In genomic region chr11:94942282-94943023, GRCm38 (mm10) we compare ENCODE assay signal across 10 mouse cellular contexts. TPM values are rescaled to one million over a fixed set of nuclear protein-coding genes. Genes with fewer than 3 reads are reported as not detected.
A peak's percentile ranks its signal among the peaks of the same experiment; 100 is the strongest.
DNase-seq lines count a peak whose midpoint lies in the region; ATAC-seq and TF ChIP-seq lines count a peak whose summit lies in the region.
"Had no signal": no experiment of that assay in that cellular context is flagged by ENCODE, and none has a peak within 500 bp of the region (broad histone marks: within the 10 kb centered on the region; RNA-seq: fewer than 3 reads in every experiment).

No protein-coding gene starts in this region.

- TF ChIP-seq CTCF in lung, embryonic 14.5 days (IDR thresholded peaks at IDR 0.05; ENCODE audit: low read depth) = peak; percentile 62

- no peaks in the 10 kb centered on the region for H3K9me3 ChIP-seq in lung, embryonic 14.5 days (ENCODE audit: low read depth, low read length)

- H3K4me1 ChIP-seq in lung, embryonic 14.5 days (ENCODE audit: insufficient read depth) = no peaks in the 10 kb centered on the region; the same call in 1 of the 2 replicates

- H3K27me3 ChIP-seq in lung, embryonic 14.5 days (ENCODE audit: insufficient read depth, low read length) = no peaks in the 10 kb centered on the region; the same call in 1 of the 2 replicates

- H3K36me3 ChIP-seq in lung, embryonic 14.5 days (ENCODE audit: insufficient read depth) = peaks cover 97% of the 10 kb centered on the region

- ATAC-seq in hematopoietic stem cell, adult 5-6 weeks (replicated peaks in 1 of 2; ENCODE audit: insufficient read depth in 1 of 2, low FRiP score in 2 of 2, low TSS enrichment in 1 of 2, low read depth in 1 of 2, poor library complexity in 2 of 2, severe bottlenecking in 2 of 2) = 0 out of 4 replicates have a peak, but pooled peaks have one; percentile 24 to 25
- ATAC-seq in lung, embryonic 14.5 days (ENCODE audit: insufficient read depth) = 0 out of 2 replicates have a peak, but pooled peaks have one; percentile 16
- no peak for ATAC-seq in inflammation-experienced regulatory T-cells, adult 6 months

- peak overlapping the region; percentile 74 for H3K27ac ChIP-seq in lung, embryonic 14.5 days (ENCODE audit: low read depth)

- H3K9ac ChIP-seq in lung, embryonic 14.5 days = peak overlapping the region; percentile 24; the same call in 1 of the 2 replicates

- DNase-seq in layer of hippocampus, adult 11-12 months (ENCODE audit: low spot score) = peak; percentile 38
- DNase-seq in layer of hippocampus, adult 9-10 months (ENCODE audit: low spot score) = no peak
- peak; percentile 84 for DNase-seq in NIH3T3 (ENCODE audit: low read depth)
- peak; percentile 59 to 68 for DNase-seq in cerebellum, postnatal 10 days
- peak; percentile 70 for DNase-seq in lung, embryonic 14.5 days
- peak; percentile 67 for DNase-seq in thymus, postnatal 0 days (ENCODE audit: low spot score)

- 53% methylated on average over 13 of the region's 13 CpGs for WGBS in lung, embryonic 14.5 days

- H3K4me2 ChIP-seq in lung, embryonic 14.5 days = peak overlapping the region; percentile 27; the same call in 1 of the 2 replicates

- H3K4me3 ChIP-seq in lung, embryonic 14.5 days (ENCODE audit: low read depth, low read length) = no peak overlapping the region

RNA-seq across cellular contexts. Expression of gene Col1a1, which starts 6.4 kb away (rescaled TPM):
- not detected in 2 replicates for total RNA-seq in hematopoietic stem cell, adult 5-6 weeks (2017)
- polyA plus RNA-seq in lung, embryonic 14.5 days (2014; fragmentation: Nextera tagmentation; extraction: Ambion mirVana) = 1,035 and 1,062 TPM in 2 replicates
- polyA plus RNA-seq in thymus, postnatal 0 days (2015; fragmentation: Nextera tagmentation; extraction: Ambion mirVana) = 64.3 and 68.9 TPM in 2 replicates
- polyA plus RNA-seq in inflammation-experienced regulatory T-cells, adult 6 months (2017; shearing (Covaris generic)) = under 1 TPM; 0.13 to 0.62 (median 0.15) TPM
- total RNA-seq: neutrophil, adult 5-6 weeks had no signal

RNA-seq across cellular contexts. Expression of gene Hils1, which starts 24.9 kb away (rescaled TPM):
- total RNA-seq in hematopoietic stem cell, adult 5-6 weeks (2017) = not detected in 2 replicates
- not detected in 2 replicates for polyA plus RNA-seq in lung, embryonic 14.5 days (2014; fragmentation: Nextera tagmentation; extraction: Ambion mirVana)
- not detected in 2 replicates for polyA plus RNA-seq in thymus, postnatal 0 days (2015; fragmentation: Nextera tagmentation; extraction: Ambion mirVana)
- polyA plus RNA-seq in inflammation-experienced regulatory T-cells, adult 6 months (2017; shearing (Covaris generic)) = not detected
- total RNA-seq: heart, adult 18-20 months; neutrophil, adult 5-6 weeks had no signal

RNA-seq across cellular contexts. Expression of gene Sgca, which starts 33.7 kb away (rescaled TPM):
- not detected in 2 replicates for total RNA-seq in hematopoietic stem cell, adult 5-6 weeks (2017)
- polyA plus RNA-seq in lung, embryonic 14.5 days (2014; fragmentation: Nextera tagmentation; extraction: Ambion mirVana) = 0.35 TPM in 1 of 2 replicates, not detected in the other
- 0.22 and 0.30 TPM in 2 replicates for polyA plus RNA-seq in thymus, postnatal 0 days (2015; fragmentation: Nextera tagmentation; extraction: Ambion mirVana)
- not detected for polyA plus RNA-seq in inflammation-experienced regulatory T-cells, adult 6 months (2017; shearing (Covaris generic))
- total RNA-seq: neutrophil, adult 5-6 weeks had no signal

RNA-seq across cellular contexts. Expression of gene Ppp1r9b, which starts 48.4 kb away (rescaled TPM):
- 159 and 240 TPM in 2 replicates for total RNA-seq in hematopoietic stem cell, adult 5-6 weeks (2017)
- polyA plus RNA-seq in lung, embryonic 14.5 days (2014; fragmentation: Nextera tagmentation; extraction: Ambion mirVana) = 13.0 and 14.3 TPM in 2 replicates
- polyA plus RNA-seq in thymus, postnatal 0 days (2015; fragmentation: Nextera tagmentation; extraction: Ambion mirVana) = 21.5 and 27.9 TPM in 2 replicates
- polyA plus RNA-seq in inflammation-experienced regulatory T-cells, adult 6 months (2017; shearing (Covaris generic)) = 10 to 100 TPM; 19.1 to 24.8 (median 24.8) TPM

Comparison
In these comparisons a context has a peak if more than half of its experiments do, and no peak if none do; other contexts are left out.
1. RNA of gene Col1a1, which starts 6.4 kb away (polyA plus RNA-seq): 1,035 to 1,062 TPM in lung, embryonic 14.5 days and 64.3 to 68.9 TPM in thymus, postnatal 0 days; 0.13 to 0.62 TPM in inflammation-experienced regulatory T-cells, adult 6 months; every median in the first group is over 10 times any median in the second.